Mouse (Mus musculus): ENCODE data around the gene C2cd5.

- no peak for TF ChIP-seq POLR2A (IDR thresholded peaks at IDR 0.05; ENCODE audit: insufficient read depth, low read depth, low read length)
- TF ChIP-seq CTCF (IDR thresholded peaks at IDR 0.05; ENCODE audit: insufficient read depth, low read depth, low read length), result no peak
These were observed 127.7 kb downstream of the C2cd5 start for GRCm38 (mm10) chr6:142972205-142972604.

Measured in olfactory bulb, adult 2 months (tissue).